Mouse (Mus musculus): Measurements from ENCODE around the gene Mgmt. TPM values are rescaled to one million over a fixed set of nuclear protein-coding genes. Genes with fewer than 3 reads are reported as not detected.

Gene Mgmt
- total RNA-seq, 2 experiments from 2014 or later = 2.5 to 5.0 TPM

GRCm38 (mm10) chr7:136898005-136898404 is 3.6 kb downstream of the Mgmt start:
- no peak for ATAC-seq (replicated peaks; ENCODE audit: low FRiP score, low TSS enrichment, poor library complexity, severe bottlenecking)

- no peak for ATAC-seq (replicated peaks; ENCODE audit: low FRiP score, low TSS enrichment, poor library complexity, severe bottlenecking)
Observed at GRCm38 (mm10) chr7:136908616-136909144, 14.3 kb downstream of the Mgmt start.

GRCm38 (mm10) chr7:136912901-136913300 is 18.5 kb downstream of the Mgmt start:
- no peak for ATAC-seq (replicated peaks; ENCODE audit: low FRiP score, low TSS enrichment, poor library complexity, severe bottlenecking)

GRCm38 (mm10) chr7:136916021-136916420 is 21.6 kb downstream of the Mgmt start:
- ATAC-seq (replicated peaks; ENCODE audit: low FRiP score, low TSS enrichment, poor library complexity, severe bottlenecking) = no peak

- ATAC-seq (replicated peaks; ENCODE audit: low FRiP score, low TSS enrichment, poor library complexity, severe bottlenecking) = no peak
Observed at GRCm38 (mm10) chr7:136920976-136921755, 26.8 kb downstream of the Mgmt start.

GRCm38 (mm10) chr7:136922230-136922629 is 27.8 kb downstream of the Mgmt start:
- no peak for ATAC-seq (replicated peaks; ENCODE audit: low FRiP score, low TSS enrichment, poor library complexity, severe bottlenecking)

GRCm38 (mm10) chr7:136924610-136925260 is 30.3 kb downstream of the Mgmt start:
- ATAC-seq (replicated peaks; ENCODE audit: low FRiP score, low TSS enrichment, poor library complexity, severe bottlenecking) = no peak

- no peak for ATAC-seq (replicated peaks; ENCODE audit: low FRiP score, low TSS enrichment, poor library complexity, severe bottlenecking)
Observed at GRCm38 (mm10) chr7:136926178-136926577, 31.8 kb downstream of the Mgmt start.

GRCm38 (mm10) chr7:136930451-136930850 is 36.0 kb downstream of the Mgmt start:
- no peak for ATAC-seq (replicated peaks; ENCODE audit: low FRiP score, low TSS enrichment, poor library complexity, severe bottlenecking)

- ATAC-seq (replicated peaks; ENCODE audit: low FRiP score, low TSS enrichment, poor library complexity, severe bottlenecking) = no peak
Observed at GRCm38 (mm10) chr7:136933367-136933766, 39.0 kb downstream of the Mgmt start.

- no peak for ATAC-seq (replicated peaks; ENCODE audit: low FRiP score, low TSS enrichment, poor library complexity, severe bottlenecking)
Observed at GRCm38 (mm10) chr7:136934336-136934735, 39.9 kb downstream of the Mgmt start.

GRCm38 (mm10) chr7:136934784-136935183 is 40.4 kb downstream of the Mgmt start:
- no peak for ATAC-seq (replicated peaks; ENCODE audit: low FRiP score, low TSS enrichment, poor library complexity, severe bottlenecking)

- no peak for ATAC-seq (replicated peaks; ENCODE audit: low FRiP score, low TSS enrichment, poor library complexity, severe bottlenecking)
Observed at GRCm38 (mm10) chr7:136938371-136938770, 44.0 kb downstream of the Mgmt start.

GRCm38 (mm10) chr7:136942414-136942813 is 48.0 kb downstream of the Mgmt start:
- no peak for ATAC-seq (replicated peaks; ENCODE audit: low FRiP score, low TSS enrichment, poor library complexity, severe bottlenecking)

GRCm38 (mm10) chr7:136943886-136944285 is 49.5 kb downstream of the Mgmt start:
- ATAC-seq (replicated peaks; ENCODE audit: low FRiP score, low TSS enrichment, poor library complexity, severe bottlenecking) = no peak

GRCm38 (mm10) chr7:136945697-136946096 is 51.3 kb downstream of the Mgmt start:
- no peak for ATAC-seq (replicated peaks; ENCODE audit: low FRiP score, low TSS enrichment, poor library complexity, severe bottlenecking)

- ATAC-seq (replicated peaks; ENCODE audit: low FRiP score, low TSS enrichment, poor library complexity, severe bottlenecking) = no peak
Observed at GRCm38 (mm10) chr7:136946131-136946530, 51.7 kb downstream of the Mgmt start.

GRCm38 (mm10) chr7:136948275-136948810 is 53.9 kb downstream of the Mgmt start:
- ATAC-seq (replicated peaks; ENCODE audit: low FRiP score, low TSS enrichment, poor library complexity, severe bottlenecking) = no peak

- no peak for ATAC-seq (replicated peaks; ENCODE audit: low FRiP score, low TSS enrichment, poor library complexity, severe bottlenecking)
Observed at GRCm38 (mm10) chr7:136952608-136953007, 58.2 kb downstream of the Mgmt start.

GRCm38 (mm10) chr7:136953251-136953650 is 58.8 kb downstream of the Mgmt start:
- no peak for ATAC-seq (replicated peaks; ENCODE audit: low FRiP score, low TSS enrichment, poor library complexity, severe bottlenecking)
